Mouse (Mus musculus): Measurements from ENCODE around the gene Slc25a42. TPM values are rescaled to one million over a fixed set of nuclear protein-coding genes. Genes with fewer than 3 reads are reported as not detected.
"Not testable (repeated sequence)": the region's sequence is repeated elsewhere in the genome, so short reads cannot be mapped to it uniquely, and the experiment has no call there.

Gene Slc25a42
- polyA plus RNA-seq, 1 experiment = 7.1 TPM

GRCm38 (mm10) chr8:70220911-70221310 lies 8.8 kb upstream of the Slc25a42 start:
- H3K4me3 ChIP-seq (replicated peaks; ENCODE audit: control insufficient read depth, low read depth, low read length) = no peak overlapping the region
- no peak for TF ChIP-seq POLR2A (IDR thresholded peaks at IDR 0.05; ENCODE audit: borderline replicate concordance, control insufficient read depth, low read depth, low read length)
- TF ChIP-seq CTCF (IDR thresholded peaks at IDR 0.05; ENCODE audit: control insufficient read depth, insufficient read depth, low read length) = no peak
- WGBS = 96% methylated on average over 3 of the region's 3 CpGs
- no peaks in the 10 kb centered on the region for H3K4me1 ChIP-seq (ENCODE audit: control insufficient read depth, insufficient read depth, low read length)
- H3K27ac ChIP-seq (ENCODE audit: control insufficient read depth, insufficient read depth, low read depth, low read length, poor library complexity) = no peak overlapping the region

- TF ChIP-seq POLR2A (IDR thresholded peaks at IDR 0.05; ENCODE audit: borderline replicate concordance, control insufficient read depth, low read depth, low read length) (peak; percentile 23; the same call in 1 of the 2 replicates), CTCF (IDR thresholded peaks at IDR 0.05; ENCODE audit: control insufficient read depth, insufficient read depth, low read length) (no peak)
- WGBS = 82% methylated on average over 8 of the region's 8 CpGs
- Histone ChIP-seq H3K27ac (ENCODE audit: control insufficient read depth, insufficient read depth, low read depth, low read length, poor library complexity) (no peak overlapping the region; the same call in 1 of the 2 replicates), H3K4me3 (replicated peaks; ENCODE audit: control insufficient read depth, low read depth, low read length) (no peak overlapping the region), H3K4me1 (ENCODE audit: control insufficient read depth, insufficient read depth, low read length) (no peaks in the 10 kb centered on the region)
These were observed 8.2 kb upstream of the Slc25a42 start for GRCm38 (mm10) chr8:70220236-70220840.

- TF ChIP-seq POLR2A (IDR thresholded peaks at IDR 0.05; ENCODE audit: borderline replicate concordance, control insufficient read depth, low read depth, low read length) (no peak), CTCF (IDR thresholded peaks at IDR 0.05; ENCODE audit: control insufficient read depth, insufficient read depth, low read length) (no peak)
- Histone ChIP-seq H3K4me3 (replicated peaks; ENCODE audit: control insufficient read depth, low read depth, low read length) (no peak overlapping the region), H3K27ac (ENCODE audit: control insufficient read depth, insufficient read depth, low read depth, low read length, poor library complexity) (no peak overlapping the region), H3K4me1 (ENCODE audit: control insufficient read depth, insufficient read depth, low read length) (no peaks in the 10 kb centered on the region)
- 73% methylated on average over 5 of the region's 5 CpGs for WGBS
These were observed 7.1 kb upstream of the Slc25a42 start for GRCm38 (mm10) chr8:70219107-70219684.

- no peak overlapping the region for H3K4me3 ChIP-seq (replicated peaks; ENCODE audit: control insufficient read depth, low read depth, low read length)
- H3K4me1 ChIP-seq (ENCODE audit: control insufficient read depth, insufficient read depth, low read length) = no peaks in the 10 kb centered on the region; the same call in 1 of the 2 replicates
- TF ChIP-seq POLR2A (IDR thresholded peaks at IDR 0.05; ENCODE audit: borderline replicate concordance, control insufficient read depth, low read depth, low read length) (no peak), CTCF (IDR thresholded peaks at IDR 0.05; ENCODE audit: control insufficient read depth, insufficient read depth, low read length) (no peak)
- no peak overlapping the region for H3K27ac ChIP-seq (ENCODE audit: control insufficient read depth, insufficient read depth, low read depth, low read length, poor library complexity)
These were observed 5.3 kb upstream of the Slc25a42 start for GRCm38 (mm10) chr8:70217441-70217840.

GRCm38 (mm10) chr8:70216566-70216965 lies 4.5 kb upstream of the Slc25a42 start:
- no peak for TF ChIP-seq POLR2A (IDR thresholded peaks at IDR 0.05; ENCODE audit: borderline replicate concordance, control insufficient read depth, low read depth, low read length)
- no peak for TF ChIP-seq CTCF (IDR thresholded peaks at IDR 0.05; ENCODE audit: control insufficient read depth, insufficient read depth, low read length)
- Histone ChIP-seq H3K4me3 (replicated peaks; ENCODE audit: control insufficient read depth, low read depth, low read length) (no peak overlapping the region), H3K4me1 (ENCODE audit: control insufficient read depth, insufficient read depth, low read length) (no peaks in the 10 kb centered on the region; the same call in 1 of the 2 replicates), H3K27ac (ENCODE audit: control insufficient read depth, insufficient read depth, low read depth, low read length, poor library complexity) (no peak overlapping the region)
- WGBS = 94% methylated on average over 1 of the region's 1 CpGs

- H3K27ac ChIP-seq (ENCODE audit: control insufficient read depth, insufficient read depth, low read depth, low read length, poor library complexity); H3K4me3 ChIP-seq (replicated peaks; ENCODE audit: control insufficient read depth, low read depth, low read length); H3K4me1 ChIP-seq (ENCODE audit: control insufficient read depth, insufficient read depth, low read length): not testable (repeated sequence)
- WGBS = 85% methylated on average over 3 of the region's 3 CpGs
These were observed 4.1 kb upstream of the Slc25a42 start for GRCm38 (mm10) chr8:70216161-70216560.

- no peak for TF ChIP-seq POLR2A (IDR thresholded peaks at IDR 0.05; ENCODE audit: borderline replicate concordance, control insufficient read depth, low read depth, low read length)
- TF ChIP-seq CTCF (IDR thresholded peaks at IDR 0.05; ENCODE audit: control insufficient read depth, insufficient read depth, low read length) = no peak
- Histone ChIP-seq H3K4me1 (ENCODE audit: control insufficient read depth, insufficient read depth, low read length) (no peaks in the 10 kb centered on the region; the same call in 1 of the 2 replicates), H3K27ac (ENCODE audit: control insufficient read depth, insufficient read depth, low read depth, low read length, poor library complexity) (no peak overlapping the region), H3K4me3 (replicated peaks; ENCODE audit: control insufficient read depth, low read depth, low read length) (no peak overlapping the region)
- WGBS = 81% methylated on average over 5 of the region's 5 CpGs
These were observed 3.0 kb upstream of the Slc25a42 start for GRCm38 (mm10) chr8:70215092-70215491.

- no peaks in the 10 kb centered on the region; the same call in 1 of the 2 replicates for H3K4me1 ChIP-seq (ENCODE audit: control insufficient read depth, insufficient read depth, low read length)
- no peak overlapping the region for H3K4me3 ChIP-seq (replicated peaks; ENCODE audit: control insufficient read depth, low read depth, low read length)
- 66% methylated on average over 3 of the region's 3 CpGs for WGBS
- no peak for TF ChIP-seq POLR2A (IDR thresholded peaks at IDR 0.05; ENCODE audit: borderline replicate concordance, control insufficient read depth, low read depth, low read length)
- no peak for TF ChIP-seq CTCF (IDR thresholded peaks at IDR 0.05; ENCODE audit: control insufficient read depth, insufficient read depth, low read length)
- H3K27ac ChIP-seq (ENCODE audit: control insufficient read depth, insufficient read depth, low read depth, low read length, poor library complexity) = no peak overlapping the region
These were observed 2.3 kb upstream of the Slc25a42 start for GRCm38 (mm10) chr8:70214411-70214810.
